Mouse (Mus musculus) heart, postnatal 0 days (tissue): Measurements from ENCODE around the gene Stx7.

Source experiments
- CTCF ChIP-seq: IDR thresholded peaks from 2 replicates; pipeline ENCODE4 v1.5.1; 2016; ENCODE audit warnings: antibody characterized with exemption, control low read depth, low read depth
- EP300 ChIP-seq: IDR thresholded peaks from 2 replicates; pipeline ENCODE4 v1.6.1; 2016; ENCODE audit warnings: antibody characterized with exemption, low read depth

GRCm38 (mm10) chr10:24164909-24165304 is 15.8 kb downstream of the Stx7 start:
- TF ChIP-seq CTCF, result no peak
- TF ChIP-seq EP300, result no peak
